Mouse (Mus musculus) kidney, postnatal 10 days (tissue): ENCODE data around the gene Pstk.
"Not testable (repeated sequence)": the region's sequence is repeated elsewhere in the genome, so short reads cannot be mapped to it uniquely, and the experiment has no call there.

Source experiments
- DNase-seq: peaks from one replicate; pipeline ENCODE4 v3.0.0; 2021; ENCODE audit warnings: mixed read lengths

Gene Pstk

DNA sequence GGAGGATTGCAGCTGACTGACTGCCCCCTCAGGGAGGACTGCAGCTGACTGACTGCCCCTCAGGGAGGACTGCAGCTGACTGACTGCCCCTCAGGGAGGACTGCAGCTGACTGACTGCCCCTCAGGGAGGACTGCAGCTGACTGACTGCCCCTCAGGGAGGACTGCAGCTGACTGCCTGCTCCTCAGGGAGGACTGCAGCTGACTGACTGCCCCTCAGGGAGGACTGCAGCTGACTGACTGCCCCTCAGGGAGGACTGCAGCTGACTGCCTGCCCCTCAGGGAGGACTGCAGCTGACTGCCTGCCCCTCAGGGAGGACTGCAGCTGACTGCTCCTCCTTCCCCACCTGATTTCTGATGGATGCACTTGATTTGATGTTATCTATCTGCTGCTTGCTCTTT lies 45.8 kb downstream of the Pstk start:
- DNase-seq = not testable (repeated sequence)

DNA sequence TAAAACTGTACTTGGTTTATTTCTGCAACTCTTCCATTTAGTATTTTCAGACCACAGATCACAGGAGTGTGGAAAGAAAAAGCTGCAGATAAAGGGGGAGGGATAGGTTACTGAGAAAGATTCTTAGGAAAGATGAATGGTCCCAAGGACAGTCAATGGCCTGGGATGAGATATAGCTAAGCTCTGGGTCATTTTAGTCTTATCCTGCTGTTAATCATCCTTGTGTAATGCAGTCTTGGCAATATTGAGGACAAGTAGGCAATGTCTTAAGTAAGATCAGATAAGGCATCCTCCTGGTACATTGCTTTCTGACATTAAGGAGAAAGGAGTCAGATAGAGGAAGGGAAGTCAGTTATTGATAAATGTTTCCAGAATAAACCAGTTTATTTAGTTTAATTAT lies 46.7 kb downstream of the Pstk start:
- DNase-seq = no peak

DNA sequence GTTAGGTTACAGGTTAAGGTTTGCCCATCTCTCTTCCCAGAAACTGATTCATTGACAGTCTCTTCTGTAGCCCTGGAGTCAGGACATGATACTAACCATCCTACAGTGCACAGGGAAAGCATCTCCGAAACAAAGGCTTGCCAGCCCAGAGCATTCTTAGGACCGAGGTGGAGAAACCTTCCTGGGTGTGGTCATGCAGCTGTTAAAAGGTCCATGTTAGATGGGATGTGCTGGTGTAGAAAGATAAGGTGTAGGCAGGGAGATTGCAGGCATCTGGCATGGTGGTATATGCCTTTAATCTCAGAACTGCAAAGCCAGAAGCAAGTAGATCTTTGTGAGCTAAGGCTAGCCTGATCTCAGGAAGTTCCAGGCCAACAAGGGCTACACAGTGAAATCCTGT lies 54.0 kb downstream of the Pstk start:
- DNase-seq = no peak

- DNase-seq = no peak
Measured at GRCm38 (mm10) chr7:131427331-131427730, 56.4 kb downstream of the Pstk start.

GRCm38 (mm10) chr7:131432244-131432643 lies 61.3 kb downstream of the Pstk start:
- DNase-seq = peak; percentile 58

DNA sequence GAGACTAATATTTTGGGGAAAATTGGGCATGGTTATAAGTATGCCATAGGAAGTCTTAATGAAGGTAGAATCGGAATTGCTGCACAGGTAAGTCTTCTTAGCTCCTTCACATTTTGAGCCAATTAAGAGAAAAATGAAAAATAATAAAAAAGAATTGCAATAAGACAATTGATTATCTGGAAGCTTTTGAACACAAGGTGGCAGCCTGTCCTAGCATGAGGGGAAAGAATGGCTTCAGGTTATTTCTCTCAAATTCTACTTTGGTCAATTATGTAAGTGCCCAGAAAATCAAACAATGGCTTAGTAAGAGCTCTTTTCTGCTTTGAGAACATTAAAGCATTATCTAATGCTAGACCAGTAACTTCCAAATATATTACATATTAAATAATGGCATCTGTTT lies 63.3 kb downstream of the Pstk start:
- DNase-seq = no peak

DNA sequence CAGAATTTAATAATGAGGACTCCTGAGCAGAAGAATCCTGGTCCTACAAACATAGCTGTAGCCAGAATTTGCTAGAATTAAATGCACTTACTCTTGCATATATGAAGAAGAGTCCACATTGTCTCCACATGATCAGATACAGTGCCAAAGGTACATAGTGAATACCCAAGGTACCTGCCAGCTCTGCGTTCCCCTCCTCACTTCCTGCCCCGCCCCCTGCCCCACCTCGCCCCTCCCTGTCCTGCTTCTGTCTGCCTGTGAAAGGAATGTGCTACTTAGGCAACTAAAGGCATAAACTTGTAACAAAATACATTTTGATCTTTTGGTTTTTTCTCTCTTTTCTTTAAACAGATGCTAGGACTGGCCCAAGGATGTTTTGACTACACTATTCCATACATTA lies 66.1 kb downstream of the Pstk start:
- no peak for DNase-seq
